Mouse (Mus musculus) heart, postnatal 0 days (tissue): ENCODE data around the gene Trpm5. TPM values are rescaled to one million over a fixed set of nuclear protein-coding genes. Genes with fewer than 3 reads are reported as not detected.

ENCODE experiments used
- ATAC-seq: fragments of 200-750 bp; cut with Nextera tagmentation; 2 replicates; pipeline ENCODE4 v1.8.0; 2017; ENCODE audit warnings: low read depth, moderate number of reproducible peaks, moderate library complexity; ENCODE audit not compliant: insufficient read depth
- DNase-seq: peaks from one replicate; pipeline ENCODE4 v3.0.0-alpha.2; 2016; ENCODE audit warnings: low spot score
- H3K27ac ChIP-seq: fragments of 300-500 bp; sonication (generic); 2 replicates; pipeline ENCODE4 v1.5.1; 2014; ENCODE audit warnings: low read depth, mild to moderate bottlenecking
- H3K27me3 ChIP-seq: fragments of 300-500 bp; sonication (generic); 2 replicates; pipeline ENCODE4 v1.6.1; 2014; ENCODE audit warnings: low read length, mixed read lengths; ENCODE audit not compliant: control insufficient read depth, insufficient read depth
- H3K36me3 ChIP-seq: fragments of 300-500 bp; sonication (generic); replicated peaks from 2 replicates; pipeline ENCODE4 v1.6.1; 2014; ENCODE audit warnings: low read length, mixed read lengths; ENCODE audit not compliant: control insufficient read depth, insufficient read depth
- H3K4me1 ChIP-seq: fragments of 300-500 bp; sonication (generic); 2 replicates; pipeline ENCODE4 v1.6.1; 2014; ENCODE audit warnings: antibody characterized with exemption; ENCODE audit not compliant: control insufficient read depth, insufficient read depth
- H3K4me2 ChIP-seq: fragments of 300-500 bp; sonication (generic); 2 replicates; pipeline ENCODE4 v1.6.1; 2014; ENCODE audit warnings: low read depth, mild to moderate bottlenecking, low read length, moderate library complexity
- H3K4me3 ChIP-seq: fragments of 300-500 bp; sonication (generic); 2 replicates; pipeline ENCODE4 v1.5.1; 2014; ENCODE audit warnings: low read depth, low read length
- H3K9ac ChIP-seq: fragments of 300-500 bp; sonication (generic); replicated peaks from 2 replicates; pipeline ENCODE4 v1.6.1; 2014; ENCODE audit warnings: low read depth, low read length, mixed read lengths
- H3K9me3 ChIP-seq: fragments of 300-500 bp; sonication (generic); replicated peaks from 2 replicates; pipeline ENCODE4 v1.6.1; 2016; ENCODE audit warnings: low read length; ENCODE audit not compliant: control insufficient read depth
- CTCF ChIP-seq: IDR thresholded peaks from 2 replicates; pipeline ENCODE4 v1.5.1; 2016; ENCODE audit warnings: antibody characterized with exemption, control low read depth, low read depth
- EP300 ChIP-seq: IDR thresholded peaks from 2 replicates; pipeline ENCODE4 v1.6.1; 2016; ENCODE audit warnings: antibody characterized with exemption, low read depth
- WGBS: fragments of 180-500 bp; shearing (Covaris S2); extraction: QIAGEN DNeasy Blood & Tissue Kit; methylation state at CpG from one replicate; pipeline ENCODE4 v1.1.7; 2014; 5-methylcytosine and 5-hydroxymethylcytosine counted together
- polyA plus RNA-seq: library from polyadenylated mRNA; unstranded; fragments of >200 nt; fragmentation: Nextera tagmentation; extraction: Ambion mirVana; gene quantifications from 2 replicates; pipeline ENCODE4 v1.2.1, GENCODE M21; 2015
- total RNA-seq: library from RNA; depleted of rRNA; stranded (reverse); fragments of >200 nt; gene quantifications from 2 replicates; pipeline ENCODE4 v1.2.3, GENCODE M21; 2014; ENCODE audit warnings: low replicate concordance

The Trpm5 gene
- total and polyA plus RNA-seq, 2 experiments from 2014 or later: 0.61 to 1.6 TPM

- H3K4me3 ChIP-seq: no peak overlapping the region
- H3K27ac ChIP-seq: peak overlapping the region; percentile 54
- peaks cover 48% of the 10 kb centered on the region for H3K4me1 ChIP-seq
- TF ChIP-seq EP300 (no peak), CTCF (no peak)
- H3K27me3 ChIP-seq: no peaks in the 10 kb centered on the region
- no peaks in the 10 kb centered on the region for H3K9me3 ChIP-seq
- peak overlapping the region; percentile 22; the same call in 1 of the 2 replicates for H3K9ac ChIP-seq
- H3K36me3 ChIP-seq: no peaks in the 10 kb centered on the region
- no peak for DNase-seq
- no peak for ATAC-seq
- no peak overlapping the region for H3K4me2 ChIP-seq
- 51% methylated on average over 2 of the region's 2 CpGs for WGBS
Measured at GRCm38 (mm10) chr7:143136125-143136524, 41.7 kb upstream of the Trpm5 start.

- no peaks in the 10 kb centered on the region for H3K9me3 ChIP-seq
- 0 out of 2 replicates have a peak, but pooled peaks cover 5% of the 10 kb centered on the region for H3K36me3 ChIP-seq
- H3K4me1 ChIP-seq: peaks cover 36% of the 10 kb centered on the region
- WGBS: 81% methylated on average over 5 of the region's 5 CpGs
- no peak for TF ChIP-seq CTCF
- TF ChIP-seq EP300: no peak
- no peak overlapping the region for H3K27ac ChIP-seq
- DNase-seq (no peak), ATAC-seq (no peak)
- no peak overlapping the region for H3K4me2 ChIP-seq
- H3K4me3 ChIP-seq: no peak overlapping the region
- H3K27me3 ChIP-seq: no peaks in the 10 kb centered on the region
- H3K9ac ChIP-seq: no peak overlapping the region
Measured at GRCm38 (mm10) chr7:143132815-143133214, 38.4 kb upstream of the Trpm5 start.

- Histone ChIP-seq H3K27ac (peak overlapping the region; percentile 98), H3K9ac (no peak overlapping the region), H3K4me3 (peak overlapping the region; percentile 2; the same call in 1 of the 2 replicates), H3K9me3 (no peaks in the 10 kb centered on the region), H3K4me2 (peak overlapping the region; percentile 36), H3K4me1 (peaks cover 53% of the 10 kb centered on the region), H3K27me3 (no peaks in the 10 kb centered on the region), H3K36me3 (0 out of 2 replicates have a peak, but pooled peaks cover 5% of the 10 kb centered on the region)
- DNase-seq: no peak
- no peak for TF ChIP-seq CTCF
- no peak for TF ChIP-seq EP300
- no peak for ATAC-seq
- WGBS: 50% methylated on average over 3 of the region's 3 CpGs
Measured at GRCm38 (mm10) chr7:143124902-143125301, 30.5 kb upstream of the Trpm5 start.

GRCm38 (mm10) chr7:143123876-143124669, 29.6 kb upstream of the Trpm5 start:
- TF ChIP-seq CTCF (no peak), EP300 (0 out of 2 replicates have a peak, but pooled peaks have one; percentile 50)
- ATAC-seq (peak; percentile 89), DNase-seq (peak; percentile 91)
- peak overlapping the region; percentile 36 for H3K4me2 ChIP-seq
- H3K27ac ChIP-seq: peak overlapping the region; percentile 98
- peaks cover 60% of the 10 kb centered on the region for H3K4me1 ChIP-seq
- H3K4me3 ChIP-seq: peak overlapping the region; percentile 2; the same call in 1 of the 2 replicates
- no peaks in the 10 kb centered on the region for H3K36me3 ChIP-seq
- H3K27me3 ChIP-seq: no peaks in the 10 kb centered on the region
- H3K9me3 ChIP-seq: no peaks in the 10 kb centered on the region
- 17% methylated on average over 6 of the region's 6 CpGs for WGBS
- H3K9ac ChIP-seq: 0 out of 2 replicates have a peak overlapping the region, but pooled peaks have one; percentile 21

- Histone ChIP-seq H3K4me1 (peaks cover 73% of the 10 kb centered on the region), H3K36me3 (no peaks in the 10 kb centered on the region), H3K27me3 (no peaks in the 10 kb centered on the region), H3K9ac (peak overlapping the region; percentile 43), H3K4me3 (no peak overlapping the region), H3K9me3 (no peaks in the 10 kb centered on the region), H3K27ac (peak overlapping the region; percentile 98), H3K4me2 (no peak overlapping the region)
- DNase-seq (peak; percentile 91), ATAC-seq (peak; percentile 88)
- 19% methylated on average over 5 of the region's 5 CpGs for WGBS
- TF ChIP-seq CTCF: no peak
- TF ChIP-seq EP300: peak; percentile 63
Measured at GRCm38 (mm10) chr7:143122191-143122590, 27.7 kb upstream of the Trpm5 start.
